Mouse (Mus musculus) small intestine, adult 2 months (tissue): ENCODE data around the gene Abca2. TPM values are rescaled to one million over a fixed set of nuclear protein-coding genes. Genes with fewer than 3 reads are reported as not detected.
A peak's percentile ranks its signal among the peaks of the same experiment; 100 is the strongest.

ENCODE experiments used
- H3K27ac ChIP-seq: fragments of 200-500 bp; 2 replicates; pipeline ENCODE4 v1.5.1; 2012; ENCODE audit warnings: low read depth, low read length, control low read depth, inconsistent platforms; ENCODE audit not compliant: insufficient read depth
- H3K27me3 ChIP-seq: fragments of 200-500 bp; 2 replicates; pipeline ENCODE4 v1.6.1; 2012; ENCODE audit warnings: mild to moderate bottlenecking, moderate library complexity, low read length, inconsistent platforms; ENCODE audit not compliant: control insufficient read depth, insufficient read depth
- H3K36me3 ChIP-seq: fragments of 200-500 bp; 2 replicates; pipeline ENCODE4 v1.6.1; 2012; ENCODE audit warnings: mild to moderate bottlenecking, low read length, control low read depth, inconsistent platforms; ENCODE audit not compliant: control insufficient read depth, insufficient read depth
- H3K4me1 ChIP-seq: fragments of 200-500 bp; 2 replicates; pipeline ENCODE4 v1.6.1; 2012; ENCODE audit warnings: low read length, inconsistent platforms, mixed read lengths; ENCODE audit not compliant: control insufficient read depth, insufficient read depth, insufficient read length
- H3K4me3 ChIP-seq: fragments of 200-500 bp; 2 replicates; pipeline ENCODE4 v1.5.1; 2012; ENCODE audit warnings: low read depth, mild to moderate bottlenecking, control low read depth, inconsistent platforms, low read length, moderate library complexity
- CTCF ChIP-seq: fragments of 200-500 bp; IDR thresholded peaks from 2 replicates; pipeline ENCODE4 v1.5.1; 2012; ENCODE audit warnings: low read depth, mild to moderate bottlenecking, control low read depth, inconsistent platforms, low read length, moderate library complexity, mixed read lengths; ENCODE audit not compliant: insufficient replicate concordance, insufficient read length; ENCODE audit errors: extremely low read depth
- POLR2A ChIP-seq: fragments of 200-500 bp; IDR thresholded peaks from 2 replicates; pipeline ENCODE4 v1.6.1; 2012; ENCODE audit warnings: low read depth, mild to moderate bottlenecking, control low read depth, inconsistent platforms, low read length, moderate library complexity
- WGBS: fragments of 180-500 bp; shearing (Covaris S2); methylation state at CpG from one replicate; pipeline ENCODE4 v1.1.7; 2018; 5-methylcytosine and 5-hydroxymethylcytosine counted together
- polyA plus RNA-seq: library from polyadenylated mRNA; depleted of rRNA; stranded (reverse); fragments of >200 nt; gene quantifications from 2 replicates; pipeline ENCODE4 v1.2.3, GENCODE M21; 2012

Gene Abca2
- polyA plus RNA-seq, 1 experiment, result 15.0 TPM

GRCm38 (mm10) chr2:25433101-25433500 is 4.6 kb downstream of the Abca2 start:
- no peak overlapping the region for H3K27ac ChIP-seq
- no peak overlapping the region for H3K4me3 ChIP-seq
- TF ChIP-seq CTCF (no peak), POLR2A (no peak)
- H3K36me3 ChIP-seq, result no peaks in the 10 kb centered on the region
- peaks cover 11% of the 10 kb centered on the region for H3K4me1 ChIP-seq
- WGBS, result 92% methylated on average over 17 of the region's 17 CpGs
- no peaks in the 10 kb centered on the region for H3K27me3 ChIP-seq

- Histone ChIP-seq H3K27me3 (no peaks in the 10 kb centered on the region), H3K27ac (no peak overlapping the region), H3K4me3 (no peak overlapping the region), H3K4me1 (peaks cover 11% of the 10 kb centered on the region), H3K36me3 (no peaks in the 10 kb centered on the region; the same call in 1 of the 2 replicates)
- TF ChIP-seq POLR2A (no peak), CTCF (no peak)
- WGBS, result 87% methylated on average over 8 of the region's 8 CpGs
These were observed 5.8 kb downstream of the Abca2 start for GRCm38 (mm10) chr2:25434292-25434691.

- Histone ChIP-seq H3K27me3 (no peaks in the 10 kb centered on the region), H3K27ac (no peak overlapping the region), H3K36me3 (no peaks in the 10 kb centered on the region; the same call in 1 of the 2 replicates), H3K4me3 (no peak overlapping the region), H3K4me1 (peaks cover 11% of the 10 kb centered on the region)
- no peak for TF ChIP-seq CTCF
- no peak for TF ChIP-seq POLR2A
- WGBS, result 75% methylated on average over 10 of the region's 10 CpGs
These were observed 7.8 kb downstream of the Abca2 start for GRCm38 (mm10) chr2:25436286-25436820.

GRCm38 (mm10) chr2:25441067-25441466 is 12.6 kb downstream of the Abca2 start:
- WGBS, result 89% methylated on average over 20 of the region's 20 CpGs
- Histone ChIP-seq H3K36me3 (peaks cover 1% of the 10 kb centered on the region; the same call in 1 of the 2 replicates), H3K4me1 (peaks cover 6% of the 10 kb centered on the region), H3K27me3 (no peaks in the 10 kb centered on the region), H3K27ac (no peak overlapping the region), H3K4me3 (no peak overlapping the region)
- TF ChIP-seq POLR2A (no peak), CTCF (no peak)

GRCm38 (mm10) chr2:25442682-25443081 is 14.2 kb downstream of the Abca2 start:
- WGBS, result 94% methylated on average over 14 of the region's 14 CpGs

GRCm38 (mm10) chr2:25450853-25451647 is 22.5 kb downstream of the Abca2 start:
- Histone ChIP-seq H3K4me1 (peaks cover 7% of the 10 kb centered on the region), H3K36me3 (peaks cover 1% of the 10 kb centered on the region; the same call in 1 of the 2 replicates), H3K27me3 (no peaks in the 10 kb centered on the region), H3K4me3 (no peak overlapping the region), H3K27ac (peak overlapping the region; percentile 18; the same call in 1 of the 2 replicates)
- TF ChIP-seq CTCF (no peak), POLR2A (no peak)
- 65% methylated on average over 8 of the region's 8 CpGs for WGBS

More at GRCm38 (mm10) chr2:25442682-25443081, 14.2 kb downstream of the Abca2 start:
- Histone ChIP-seq H3K27ac (no peak overlapping the region), H3K36me3 (peaks cover 2% of the 10 kb centered on the region; the same call in 1 of the 2 replicates), H3K4me3 (no peak overlapping the region), H3K4me1 (no peaks in the 10 kb centered on the region; the same call in 1 of the 2 replicates), H3K27me3 (no peaks in the 10 kb centered on the region)
- TF ChIP-seq CTCF, result no peak
- TF ChIP-seq POLR2A, result no peak

- H3K27ac ChIP-seq, result no peak overlapping the region
- no peak for TF ChIP-seq POLR2A
- no peak for TF ChIP-seq CTCF
These were observed 24.4 kb downstream of the Abca2 start for GRCm38 (mm10) chr2:25452951-25453350.

More at GRCm38 (mm10) chr2:25452951-25453350, 24.4 kb downstream of the Abca2 start:
- H3K36me3 ChIP-seq, result no peaks in the 10 kb centered on the region
- peaks cover 15% of the 10 kb centered on the region for H3K4me1 ChIP-seq
- H3K4me3 ChIP-seq, result no peak overlapping the region
- H3K27me3 ChIP-seq, result no peaks in the 10 kb centered on the region
- 82% methylated on average over 1 of the region's 1 CpGs for WGBS
